Mouse (Mus musculus): ENCODE data around the gene Iqcj.

Gene Iqcj

GRCm38 (mm10) chr3:67892026-67892705 is at the start of gene Iqcj, which contains the start of gene Iqschfp:
TSS of gene Iqcj (plus strand) at chr3:67892220.
TSS of gene Iqschfp (plus strand) at chr3:67892232.
- in situ Hi-C loops (cut with MboI, MseI), result no loop called here

DNA sequence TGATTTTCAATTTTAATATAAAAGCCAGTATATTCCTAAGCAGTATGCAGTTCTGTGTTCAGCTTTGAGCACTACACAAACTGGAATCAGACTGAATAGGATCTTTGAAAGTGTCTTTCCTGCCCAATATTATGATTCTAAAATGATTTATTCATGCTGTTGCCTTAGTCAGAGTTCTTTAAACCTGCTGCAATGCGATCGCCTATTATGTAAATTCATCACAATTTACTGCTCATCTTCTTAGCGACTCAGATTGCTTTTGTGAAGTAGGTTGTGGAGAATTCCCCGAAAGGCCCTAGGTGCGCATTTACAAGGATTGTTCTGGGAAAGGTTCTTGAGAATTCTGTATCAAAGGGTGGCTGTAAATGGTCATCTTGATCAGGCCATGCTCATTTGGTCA is 39.6 kb upstream of the Iqcj start:
- in situ Hi-C loops (cut with MboI, MseI), result no loop called here

GRCm38 (mm10) chr3:67861524-67861923 is 30.5 kb upstream of the Iqcj start:
- in situ Hi-C loops (cut with MboI, MseI), result no loop called here

DNA sequence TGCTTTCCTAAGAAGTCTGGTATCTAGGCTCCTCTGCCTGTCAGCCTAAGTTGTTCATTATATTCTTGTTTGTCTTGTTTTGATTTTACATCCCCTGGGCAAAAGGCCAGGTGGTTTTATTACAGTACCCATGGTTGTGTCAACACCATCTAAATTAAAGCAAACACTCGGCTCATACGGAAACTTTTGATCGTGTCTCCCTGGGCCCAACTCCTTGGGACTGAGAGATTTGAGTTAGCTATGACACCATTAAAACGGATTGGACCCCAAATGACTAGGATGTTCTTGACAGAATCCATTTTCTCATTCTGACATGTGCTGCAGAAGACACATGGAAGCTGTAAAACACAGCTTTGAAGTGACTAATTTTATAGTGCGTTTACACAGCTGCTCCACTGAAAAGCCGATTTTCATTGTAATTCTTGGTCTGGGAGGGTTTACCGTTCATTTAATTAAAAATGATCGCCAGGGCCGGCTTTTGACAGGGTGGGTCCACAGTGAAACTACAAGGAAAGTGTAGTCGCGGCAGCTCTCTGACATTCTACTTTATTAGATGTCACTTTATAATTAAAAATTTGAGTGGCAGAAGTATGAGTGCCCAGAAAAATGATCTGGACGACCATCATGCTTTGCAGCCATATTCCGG is 24.5 kb upstream of the Iqcj start:
- in situ Hi-C loops (cut with MboI, MseI), result no loop called here

DNA sequence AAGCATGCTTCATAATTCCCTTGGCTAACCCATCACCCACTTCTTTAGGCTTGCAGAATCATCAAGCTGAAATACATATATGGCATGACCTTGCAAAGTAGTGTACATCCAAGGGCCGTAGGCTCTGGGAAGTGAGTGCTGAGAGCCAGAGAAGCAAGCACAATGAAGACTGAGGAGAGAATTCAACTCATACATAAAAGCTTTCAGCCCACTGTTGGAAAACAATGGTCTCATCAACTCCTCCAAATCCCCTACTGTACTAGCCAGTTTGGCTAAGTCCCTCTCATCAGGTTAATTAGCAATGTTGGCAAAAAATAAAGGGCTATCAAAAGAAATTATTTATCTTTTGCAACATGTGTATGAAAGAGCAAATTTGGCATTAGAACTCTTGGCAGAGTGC is 22.6 kb upstream of the Iqcj start:
- in situ Hi-C loops (cut with MboI, MseI), result no loop called here

DNA sequence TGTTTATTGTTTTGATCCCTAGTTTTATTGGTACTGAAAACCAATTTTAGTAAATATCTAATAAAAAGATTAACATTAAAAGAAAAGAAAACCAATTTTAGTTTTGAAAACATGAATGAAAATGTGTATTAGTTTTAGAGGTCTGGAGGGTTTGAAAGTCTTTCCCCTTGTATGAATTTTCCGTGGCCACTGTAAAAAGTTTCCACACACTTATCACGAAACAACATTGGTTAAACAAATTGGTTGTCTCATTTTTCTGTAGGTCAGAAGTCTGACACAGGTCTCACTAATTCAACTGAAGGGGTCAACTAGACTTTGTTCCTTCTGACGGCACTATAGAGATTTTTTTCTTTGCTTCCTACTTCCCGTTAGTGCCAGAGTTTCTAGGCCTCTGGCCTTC is 14.8 kb upstream of the Iqcj start:
- in situ Hi-C loops (cut with MboI, MseI), result no loop called here

GRCm38 (mm10) chr3:67884335-67884734 is 7.7 kb upstream of the Iqcj start:
- in situ Hi-C loops (cut with MboI, MseI), result no loop called here

DNA sequence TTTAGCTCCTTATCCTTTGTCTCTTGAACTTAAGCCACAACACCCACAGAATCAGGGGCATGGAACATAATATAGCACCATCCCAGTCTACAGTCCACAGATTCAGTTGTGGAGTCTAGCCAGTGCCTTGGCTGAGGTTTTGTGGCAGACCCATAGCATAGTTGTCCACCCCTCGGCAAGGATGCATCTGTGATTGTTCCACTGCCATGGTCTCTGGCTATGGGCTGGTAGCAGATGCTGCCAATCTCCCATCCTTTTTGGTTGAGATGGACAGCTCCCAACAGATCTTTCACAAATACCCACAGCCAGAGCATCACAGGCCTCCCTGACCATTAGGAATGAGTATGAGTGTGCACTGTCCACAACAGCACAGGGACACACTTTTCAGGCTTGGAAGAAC is 5.8 kb upstream of the Iqcj start:
- in situ Hi-C loops (cut with MboI, MseI), result no loop called here

DNA sequence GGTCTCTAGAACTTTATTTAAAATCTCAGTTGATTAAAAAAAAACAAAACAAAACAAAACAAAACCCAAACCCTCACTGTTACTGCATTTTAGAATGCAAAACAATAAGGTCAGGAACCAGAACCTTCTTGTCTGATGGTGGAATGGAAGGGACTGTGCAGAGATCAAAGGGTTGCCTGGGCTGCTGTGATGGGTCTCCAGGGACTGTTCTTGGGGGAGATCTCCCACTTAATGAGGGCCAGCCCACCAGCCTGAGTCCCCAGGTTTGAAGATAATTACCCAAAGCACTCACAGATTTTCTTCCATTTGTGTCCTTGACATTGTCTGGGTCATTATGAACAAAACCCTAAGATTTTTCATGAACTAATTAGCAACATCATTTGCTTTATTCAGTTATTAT is 4.8 kb upstream of the Iqcj start:
- in situ Hi-C loops (cut with MboI, MseI), result no loop called here

- in situ Hi-C loops (cut with MboI, MseI), result no loop called here
Observed at GRCm38 (mm10) chr3:67892768-67893167, 748 bp downstream of the Iqcj start.

- in situ Hi-C loops (cut with MboI, MseI), result no loop called here
Observed at GRCm38 (mm10) chr3:67902517-67902916, 10.5 kb downstream of the Iqcj start.

DNA sequence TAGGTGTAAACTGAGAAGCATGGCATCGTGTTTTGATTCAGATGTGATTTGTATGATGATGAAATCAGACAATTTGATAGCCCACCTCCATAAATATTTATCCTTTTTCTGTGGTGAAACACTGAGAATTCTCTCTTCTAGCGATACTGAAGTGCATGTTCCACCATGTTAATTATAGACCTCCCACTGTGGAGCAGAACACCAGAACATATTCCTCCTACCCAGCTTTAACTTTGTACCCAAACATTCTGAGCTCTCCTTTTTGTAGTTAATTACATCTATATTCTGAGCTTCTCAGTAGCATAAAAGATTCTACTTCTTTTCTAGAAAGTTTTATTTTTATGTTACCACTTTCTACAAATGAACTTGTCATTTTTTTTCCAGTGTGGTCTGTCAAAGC is 16.6 kb downstream of the Iqcj start:
- in situ Hi-C loops (cut with MboI, MseI), result no loop called here

DNA sequence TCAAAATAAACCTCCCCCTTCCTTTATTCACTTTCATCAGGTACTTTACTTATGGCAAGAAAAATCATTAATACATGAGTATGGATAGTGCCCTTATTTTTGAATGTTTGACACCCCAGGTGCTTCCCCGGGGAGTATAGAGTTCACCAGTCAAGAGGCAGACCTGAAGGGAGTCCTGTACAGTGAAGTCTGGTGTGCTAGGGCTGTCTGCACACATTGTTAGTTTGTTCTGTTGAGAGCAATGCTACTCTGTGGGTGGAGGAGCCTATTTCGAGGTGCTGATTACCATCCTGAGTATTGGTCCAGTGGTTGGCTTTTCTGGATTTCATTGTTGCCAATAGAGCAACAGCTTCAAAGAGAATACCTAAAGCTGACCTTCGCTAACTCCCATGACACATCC is 26.1 kb downstream of the Iqcj start:
- in situ Hi-C loops (cut with MboI, MseI), result no loop called here

GRCm38 (mm10) chr3:67918634-67919259 is 26.7 kb downstream of the Iqcj start:
- in situ Hi-C loops (cut with MboI, MseI), result no loop called here

DNA sequence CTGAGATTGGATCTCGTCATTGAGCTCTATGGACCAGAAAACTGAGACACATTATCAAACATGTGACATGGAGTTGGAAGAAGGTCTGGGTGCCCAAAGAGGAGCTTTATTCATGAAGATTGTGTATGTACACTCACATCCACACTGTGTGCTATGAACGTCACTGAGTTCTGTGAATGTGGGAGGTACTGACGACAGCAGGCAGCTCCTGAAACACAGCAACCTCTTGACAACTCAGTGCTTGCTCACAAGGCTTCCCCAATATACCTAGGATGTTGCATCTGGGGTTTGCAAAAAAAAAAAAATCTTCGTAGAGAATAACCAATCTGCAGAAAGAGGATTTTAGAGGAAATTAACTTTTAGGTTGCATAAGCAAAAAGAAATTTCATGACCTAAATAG is 31.1 kb downstream of the Iqcj start:
- in situ Hi-C loops (cut with MboI, MseI), result no loop called here

DNA sequence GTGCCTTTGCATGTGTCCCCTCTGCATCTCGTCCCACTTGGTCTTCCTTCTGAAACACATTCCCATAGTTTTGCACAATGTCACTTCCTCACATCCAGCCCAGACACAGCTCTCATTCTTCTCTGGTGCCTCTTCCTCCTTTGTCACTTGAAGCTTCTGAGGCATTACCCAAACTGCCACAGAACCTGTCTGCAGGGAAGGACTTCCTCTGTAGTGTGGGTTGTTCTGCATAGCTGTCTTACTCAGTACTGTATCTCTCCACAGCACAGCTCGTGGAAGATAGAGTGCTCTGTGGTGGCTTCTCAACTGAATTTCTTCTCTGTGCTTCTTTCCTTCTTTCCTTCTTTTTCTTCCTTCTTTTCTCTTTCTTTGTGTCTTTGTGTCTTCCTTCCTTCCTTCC is 33.4 kb downstream of the Iqcj start:
- in situ Hi-C loops (cut with MboI, MseI), result no loop called here

- in situ Hi-C loops (cut with MboI, MseI), result no loop called here
Observed at GRCm38 (mm10) chr3:67930424-67931133, 38.6 kb downstream of the Iqcj start.

DNA sequence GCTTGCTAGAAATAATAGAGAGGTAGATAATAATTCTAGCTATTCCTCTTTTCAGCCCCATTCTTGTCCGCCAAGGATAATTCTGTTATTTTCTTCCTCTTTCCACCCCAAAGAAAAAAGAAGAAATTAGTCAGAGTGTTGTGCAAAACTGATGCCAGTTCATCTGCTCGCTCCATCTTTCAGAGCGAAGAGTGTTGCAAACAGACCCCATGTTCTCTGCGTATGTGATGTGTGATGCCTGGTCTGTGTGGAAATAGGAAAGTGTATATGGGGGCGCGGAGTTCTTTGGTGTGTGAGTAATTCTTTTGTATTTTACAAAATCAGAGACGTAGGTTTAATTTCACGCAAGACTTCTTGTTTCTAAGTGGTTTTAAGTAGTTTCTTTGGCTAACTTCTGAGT is 39.2 kb downstream of the Iqcj start:
- in situ Hi-C loops (cut with MboI, MseI), result no loop called here

- in situ Hi-C loops (cut with MboI, MseI), result no loop called here
Observed at GRCm38 (mm10) chr3:67931914-67932313, 39.9 kb downstream of the Iqcj start.

GRCm38 (mm10) chr3:67935829-67936228 is 43.8 kb downstream of the Iqcj start:
- in situ Hi-C loops (cut with MboI, MseI), result no loop called here

DNA sequence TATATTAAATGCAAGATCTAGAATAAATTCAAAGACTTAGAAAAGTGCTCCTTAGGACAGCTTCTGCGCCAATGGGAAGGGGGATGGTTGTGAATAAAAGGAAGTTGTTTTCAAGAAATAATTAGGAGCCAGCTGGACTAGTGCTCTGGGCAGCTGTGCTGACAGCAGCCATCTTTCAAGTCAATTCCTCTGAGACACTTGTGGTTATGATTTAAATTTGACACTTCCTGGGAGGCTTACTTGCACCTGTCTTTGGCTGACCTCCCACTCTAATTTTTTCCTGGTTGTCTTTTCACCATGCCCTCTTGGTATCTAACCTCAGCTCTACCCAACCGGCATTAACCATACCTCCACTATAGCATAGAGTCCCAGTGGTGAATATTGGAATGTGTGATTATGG is 55.0 kb downstream of the Iqcj start:
- in situ Hi-C loops (cut with MboI, MseI), result no loop called here

- in situ Hi-C loops (cut with MboI, MseI), result no loop called here
Observed at GRCm38 (mm10) chr3:67952517-67952940, 60.5 kb downstream of the Iqcj start.
